Mouse (Mus musculus) liver, embryonic 14.5 days (tissue): ENCODE measurements at regions not wholly inside any gene's neighbourhood (a gene's known extent, or its start where the extent isn't known, plus 50 kb on each side); places are given as distances from the start of the nearest gene placed in this dataset.

Experiments
- CTCF ChIP-seq: IDR thresholded peaks from 2 replicates; pipeline ENCODE4 v1.5.1; 2016; ENCODE audit warnings: antibody characterized with exemption, low read depth, control low read depth
- EP300 ChIP-seq: IDR thresholded peaks from 2 replicates; pipeline ENCODE4 v1.6.1; 2016; ENCODE audit warnings: antibody characterized with exemption, low read depth

- TF ChIP-seq CTCF = peak; percentile 63
- no peak for TF ChIP-seq EP300
These were observed 63.5 kb upstream of the D330045A20Rik start for GRCm38 (mm10) chrX:139416701-139417100.
